Mouse (Mus musculus) T-helper 2 cell (primary cell): ENCODE data around the gene Fgf9.

Experiments
- in situ Hi-C: fragments of 300-600 bp; cut with MboI, MseI; formaldehyde crosslinking; loops from one replicate; pipeline ENCODE4 v1.15.1; 2025; ENCODE audit warnings: high pct_unique_total_duplicates

The Fgf9 gene

DNA sequence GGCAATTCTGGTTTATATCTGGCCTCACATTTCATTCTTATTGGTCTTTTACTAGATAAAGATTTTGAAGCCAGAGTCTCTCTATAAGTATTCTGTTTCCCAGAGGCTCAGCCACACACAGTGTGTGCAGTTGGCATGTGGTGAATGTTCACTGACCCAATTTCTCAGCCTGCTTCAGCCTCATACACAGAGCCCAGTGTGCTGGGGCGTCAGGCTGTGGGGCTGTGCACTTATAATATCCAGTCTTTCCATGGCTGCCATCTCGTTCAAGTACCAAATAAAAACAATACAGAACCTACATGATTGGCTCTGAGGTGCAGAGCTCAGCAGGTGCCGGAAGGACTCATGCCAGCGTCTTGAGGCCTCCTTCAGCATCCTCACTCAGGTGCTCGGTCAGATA is 19.1 kb downstream of the Fgf9 start:
- in situ Hi-C loops, result no loop called here

GRCm38 (mm10) chr14:58091321-58091720 is 21.0 kb downstream of the Fgf9 start:
- in situ Hi-C loops, result no loop called here

DNA sequence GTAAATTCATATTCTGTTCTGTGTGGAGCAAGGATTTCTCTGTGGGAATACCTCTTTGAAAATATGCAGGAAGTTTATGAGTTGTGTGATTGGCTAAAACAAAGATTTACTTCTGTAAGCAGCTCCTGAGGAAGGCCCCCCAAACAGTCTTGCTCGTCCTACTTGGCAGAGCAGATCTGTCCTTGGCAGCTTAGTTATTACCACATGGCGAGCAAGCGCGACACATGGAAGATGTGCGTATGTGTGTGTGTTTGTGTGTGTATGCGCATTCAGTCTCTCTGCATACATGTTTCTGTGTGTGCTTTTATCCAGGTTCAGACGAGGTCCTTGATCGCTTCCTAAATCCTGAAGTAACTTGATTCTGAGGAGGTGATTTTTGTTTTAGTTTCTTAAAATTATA is 29.3 kb downstream of the Fgf9 start:
- in situ Hi-C loops, result no loop called here

DNA sequence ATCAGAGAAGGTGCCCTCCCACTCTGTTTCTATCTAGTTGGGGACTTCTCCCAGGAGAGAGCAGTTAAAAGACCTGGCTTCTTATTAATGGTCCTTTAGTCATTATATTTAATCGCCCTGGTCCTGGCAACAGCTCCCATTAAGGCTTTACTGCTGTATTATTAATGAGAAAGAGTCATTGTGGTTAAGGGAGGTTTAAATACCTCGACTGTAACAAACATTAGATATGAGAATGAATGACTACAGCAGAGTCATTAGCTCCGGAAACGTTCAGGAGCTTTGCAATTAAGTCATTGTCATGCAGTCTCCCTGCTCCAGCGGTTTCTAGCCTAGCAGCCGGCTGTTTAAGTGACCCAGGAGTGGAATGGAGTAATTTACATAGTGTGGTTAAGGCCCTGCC is 31.0 kb downstream of the Fgf9 start:
- in situ Hi-C loops, result no loop called here

DNA sequence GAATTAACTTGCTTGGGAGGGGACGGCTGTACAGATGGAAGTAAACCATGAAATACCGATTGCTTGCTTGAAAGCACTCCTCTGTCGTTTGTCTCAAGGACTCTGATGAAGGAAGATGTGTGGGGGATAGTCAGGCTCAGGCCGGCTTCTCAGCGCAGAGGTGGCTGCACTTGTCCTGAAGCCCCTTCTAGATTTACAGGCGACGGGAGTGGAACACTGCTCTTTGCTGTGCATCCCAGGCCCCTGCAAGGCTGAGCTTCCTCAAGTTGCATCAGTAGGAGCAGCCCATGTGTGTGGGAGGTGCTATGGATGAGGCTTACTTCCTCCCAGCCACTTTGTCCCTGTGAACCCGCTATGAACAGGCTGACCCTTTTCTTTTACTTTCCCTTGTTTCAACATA is 33.9 kb downstream of the Fgf9 start:
- in situ Hi-C loops, result no loop called here

- in situ Hi-C loops, result no loop called here
Observed at GRCm38 (mm10) chr14:58105596-58105995, 35.2 kb downstream of the Fgf9 start.

DNA sequence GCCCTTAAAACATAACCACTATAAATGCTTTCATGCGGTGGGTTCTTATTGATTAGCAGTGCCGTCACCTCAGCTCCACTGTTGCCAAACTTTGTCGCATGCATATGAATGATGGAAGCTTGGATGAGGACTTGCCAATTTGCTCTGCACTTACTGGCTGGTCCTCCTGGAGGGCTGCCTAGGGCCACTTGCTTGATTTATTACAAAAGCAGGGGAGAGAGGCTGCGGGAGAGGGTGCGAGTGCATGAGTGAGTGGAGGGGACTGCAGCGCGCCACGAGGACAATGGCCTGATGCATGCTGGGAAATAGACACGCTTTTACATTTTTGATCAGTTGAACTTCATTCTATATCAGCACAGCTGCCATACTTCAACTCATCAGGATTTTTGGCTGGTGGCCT is 39.3 kb downstream of the Fgf9 start:
- in situ Hi-C loops, result no loop called here

DNA sequence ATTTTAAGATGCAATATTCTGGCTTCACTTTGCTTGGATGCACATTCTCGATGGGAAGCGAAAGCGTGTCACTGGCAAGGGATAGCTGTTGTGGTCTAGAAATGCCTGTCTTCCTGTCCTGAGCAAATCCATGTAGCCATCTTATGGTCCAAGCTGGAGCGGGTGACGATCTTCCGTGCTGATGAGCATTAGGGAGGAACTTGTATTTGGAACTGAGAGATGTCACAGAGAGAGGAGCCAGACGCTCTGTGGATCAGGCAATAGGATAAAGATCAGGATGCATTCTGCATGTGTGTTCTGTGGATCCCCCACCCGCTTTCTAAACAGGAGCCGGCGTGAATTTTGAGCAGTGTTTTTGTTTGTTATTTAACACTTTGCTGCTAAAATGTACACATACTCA is 41.2 kb downstream of the Fgf9 start:
- in situ Hi-C loops, result no loop called here

- in situ Hi-C loops, result no loop called here
Observed at GRCm38 (mm10) chr14:58112341-58112740, 42.0 kb downstream of the Fgf9 start.

DNA sequence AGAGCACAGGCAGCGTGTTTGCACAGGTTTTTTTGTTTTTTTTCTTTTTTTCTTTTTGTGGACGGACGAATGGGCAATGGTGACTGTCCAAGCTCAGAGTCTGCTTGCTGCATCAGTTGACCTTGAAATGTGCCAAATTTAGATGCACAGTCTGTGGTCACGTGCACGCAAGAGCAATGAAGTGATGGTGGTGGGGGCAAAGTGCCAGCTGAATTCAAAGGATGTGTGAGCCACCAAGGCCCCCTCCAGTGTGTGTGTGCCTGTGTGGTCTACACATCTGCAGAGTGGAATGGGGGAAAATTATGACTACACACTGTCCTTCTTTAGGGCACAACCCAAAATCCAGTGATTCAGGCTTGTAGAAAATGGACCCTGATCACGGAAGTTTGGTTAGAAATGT is 42.8 kb downstream of the Fgf9 start:
- in situ Hi-C loops, result no loop called here

DNA sequence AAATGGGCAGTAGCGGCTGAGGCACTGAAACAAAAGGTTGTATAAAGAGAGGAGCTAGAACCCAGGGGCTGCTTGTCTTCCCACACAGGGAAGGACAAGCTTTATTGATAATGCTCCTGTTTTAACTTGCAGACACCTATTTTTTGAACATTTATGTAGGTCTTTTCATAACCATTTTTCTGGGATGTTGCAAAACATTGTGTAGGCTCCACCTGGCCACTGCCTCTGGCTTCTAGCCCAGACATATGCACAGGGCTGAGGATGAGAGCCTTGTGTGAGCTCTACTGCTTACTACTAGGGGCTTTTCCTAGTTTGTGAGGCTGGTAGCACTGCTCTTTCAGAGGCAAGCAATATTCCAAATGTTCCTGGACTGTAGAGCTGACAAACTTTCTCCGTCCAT is 43.8 kb downstream of the Fgf9 start:
- in situ Hi-C loops, result no loop called here

DNA sequence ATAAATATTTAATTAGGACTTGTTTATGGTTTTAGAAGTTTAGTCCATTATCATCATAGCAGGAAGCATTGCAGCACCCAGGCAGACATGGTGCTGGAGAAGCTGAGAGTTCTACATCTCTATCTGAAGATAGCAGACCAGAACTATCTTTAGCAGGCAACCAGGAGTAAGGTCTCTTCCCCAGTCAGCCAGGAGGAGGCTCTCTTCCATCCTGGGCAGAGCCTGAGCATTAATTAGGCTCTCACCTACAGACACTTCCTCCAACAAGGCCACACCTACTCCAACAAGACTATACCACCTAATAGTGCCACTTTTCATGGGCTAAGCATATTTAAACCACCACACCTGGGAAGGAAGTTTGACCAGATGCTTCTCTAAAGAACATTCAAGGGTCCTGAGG is 54.3 kb downstream of the Fgf9 start:
- in situ Hi-C loops, result loop anchor here (10.0 kb wide), 1 partner anchor 1430 kb away; no protein-coding TSS in a partner anchor

- in situ Hi-C loops, result loop anchor here (10.0 kb wide), 1 partner anchor 1428 kb away; no protein-coding TSS in a partner anchor
Observed at GRCm38 (mm10) chr14:58126508-58126907, 56.2 kb downstream of the Fgf9 start.

GRCm38 (mm10) chr14:58139506-58140055 is 69.2 kb downstream of the Fgf9 start:
- in situ Hi-C loops, result no loop called here

DNA sequence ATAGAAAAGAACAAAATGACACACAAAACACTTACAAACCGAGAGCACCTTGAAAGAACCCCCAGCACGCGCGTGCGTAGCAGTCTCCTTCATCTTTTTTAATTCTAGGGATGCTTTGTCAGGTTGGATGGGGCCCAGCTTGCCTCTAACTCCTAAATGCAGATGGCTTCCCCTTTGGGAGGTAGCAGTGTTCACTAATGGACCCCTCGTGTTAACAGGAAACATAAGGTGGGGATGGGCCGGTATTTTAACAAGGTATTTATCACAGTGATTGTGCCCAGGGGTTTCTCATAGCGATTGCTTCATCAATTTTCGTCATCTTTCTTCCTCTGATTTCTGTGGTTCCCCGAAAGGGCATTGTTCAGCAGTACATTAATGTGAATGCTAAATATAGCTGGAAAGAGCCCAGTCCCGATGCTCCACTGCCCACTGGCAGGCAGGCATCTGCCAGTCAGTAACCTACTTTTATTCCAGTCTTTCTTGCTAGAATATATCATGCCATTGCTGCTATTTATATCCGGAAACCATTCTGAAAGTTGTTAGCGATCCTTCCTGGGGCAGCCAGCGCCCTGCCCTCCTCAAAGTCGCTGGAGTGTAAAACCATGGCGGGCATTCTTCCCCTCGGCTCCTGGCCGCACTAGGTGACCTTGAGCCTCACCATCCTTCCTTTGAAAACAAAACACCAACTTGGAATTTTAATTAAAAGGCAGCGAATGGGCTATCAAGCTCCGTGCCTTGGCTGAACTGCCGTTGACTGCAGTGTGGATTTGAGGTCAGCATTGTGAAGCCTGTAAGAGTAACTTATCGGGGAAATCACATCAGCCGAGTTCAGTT is 79.5 kb downstream of the Fgf9 start:
- in situ Hi-C loops, result no loop called here

- in situ Hi-C loops, result no loop called here
Observed at GRCm38 (mm10) chr14:58150471-58150855, 80.1 kb downstream of the Fgf9 start.

- in situ Hi-C loops, result no loop called here
Observed at GRCm38 (mm10) chr14:58152110-58152509, 81.8 kb downstream of the Fgf9 start.

- in situ Hi-C loops, result no loop called here
Observed at GRCm38 (mm10) chr14:58153470-58154416, 83.4 kb downstream of the Fgf9 start.

DNA sequence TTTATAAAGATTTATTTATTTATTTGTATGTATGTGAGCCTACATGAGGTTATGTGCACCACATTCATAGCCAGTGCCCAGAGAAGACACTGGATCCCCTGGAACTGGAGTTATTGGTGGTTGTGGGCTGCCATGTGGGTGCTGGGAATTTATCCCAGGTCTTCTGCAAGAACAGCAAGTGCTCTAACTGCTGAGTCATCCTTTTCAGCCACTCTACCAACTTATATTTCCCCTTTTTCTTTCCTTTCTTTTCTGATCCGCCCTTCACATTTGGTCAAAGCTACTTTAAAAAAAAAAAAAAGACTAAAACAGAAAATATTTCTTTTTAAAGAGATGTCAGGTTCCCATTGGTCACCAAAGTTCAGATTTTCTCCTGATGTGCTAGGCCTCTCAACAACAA is 90.3 kb downstream of the Fgf9 start:
- in situ Hi-C loops, result no loop called here
